Mouse (Mus musculus) kidney, embryonic 14.5 days (tissue): ENCODE measurements at regions not wholly inside any gene's neighbourhood (a gene's known extent, or its start where the extent isn't known, plus 50 kb on each side); places are given as distances from the start of the nearest gene placed in this dataset.

Experiments
- ATAC-seq: fragments of 200-750 bp; cut with Nextera tagmentation; 2 replicates; pipeline ENCODE4 v1.8.0; 2017; ENCODE audit warnings: moderate number of reproducible peaks, mild to moderate bottlenecking, moderate TSS enrichment, moderate library complexity; ENCODE audit not compliant: low FRiP score, low TSS enrichment
- H3K27ac ChIP-seq: fragments of 300-500 bp; sonication (generic); 2 replicates; pipeline ENCODE4 v1.5.1; 2014; ENCODE audit warnings: low read depth, mild to moderate bottlenecking, low read length, moderate library complexity, mixed read lengths
- H3K27me3 ChIP-seq: fragments of 300-500 bp; sonication (generic); 2 replicates; pipeline ENCODE4 v1.6.1; 2014; ENCODE audit warnings: mild to moderate bottlenecking, low read length; ENCODE audit not compliant: control insufficient read depth, insufficient read depth
- H3K36me3 ChIP-seq: fragments of 300-500 bp; sonication (generic); 2 replicates; pipeline ENCODE4 v1.6.1; 2014; ENCODE audit warnings: low read length, mixed read lengths; ENCODE audit not compliant: control insufficient read depth, insufficient read depth
- H3K4me1 ChIP-seq: fragments of 300-500 bp; sonication (generic); 2 replicates; pipeline ENCODE4 v1.6.1; 2014; ENCODE audit warnings: low read length, mixed read lengths; ENCODE audit not compliant: control insufficient read depth, insufficient read depth
- H3K4me2 ChIP-seq: fragments of 300-500 bp; sonication (generic); replicated peaks from 2 replicates; pipeline ENCODE4 v1.6.1; 2014; ENCODE audit warnings: low read depth, mild to moderate bottlenecking, low read length
- H3K4me3 ChIP-seq: fragments of 300-500 bp; sonication (generic); 2 replicates; pipeline ENCODE4 v1.5.1; 2014; ENCODE audit warnings: mild to moderate bottlenecking, low read length
- H3K9ac ChIP-seq: fragments of 300-500 bp; sonication (generic); 2 replicates; pipeline ENCODE4 v1.6.1; 2014; ENCODE audit warnings: low read depth, mild to moderate bottlenecking, low read length, moderate library complexity
- H3K9me3 ChIP-seq: fragments of 300-500 bp; sonication (generic); 2 replicates; pipeline ENCODE4 v1.6.1; 2016; ENCODE audit warnings: low read length; ENCODE audit not compliant: control insufficient read depth
- WGBS: fragments of 180-500 bp; shearing (Covaris S2); extraction: QIAGEN DNeasy Blood & Tissue Kit; methylation state at CpG from one replicate; pipeline ENCODE4 v1.1.7; 2014; 5-methylcytosine and 5-hydroxymethylcytosine counted together

GRCm38 (mm10) chr8:90503306-90503705, 155.2 kb upstream of the Tox3 start:
- Histone ChIP-seq H3K9ac (no peak overlapping the region), H3K4me3 (no peak overlapping the region), H3K27me3 (no peaks in the 10 kb centered on the region), H3K27ac (no peak overlapping the region), H3K4me2 (no peak overlapping the region), H3K4me1 (no peaks in the 10 kb centered on the region), H3K9me3 (no peaks in the 10 kb centered on the region), H3K36me3 (no peaks in the 10 kb centered on the region)
- WGBS: 37% methylated on average over 2 of the region's 2 CpGs
- no peak for ATAC-seq

- no peaks in the 10 kb centered on the region for H3K9me3 ChIP-seq
- no peak overlapping the region for H3K4me3 ChIP-seq
- no peaks in the 10 kb centered on the region for H3K27me3 ChIP-seq
- no peaks in the 10 kb centered on the region for H3K4me1 ChIP-seq
- no peaks in the 10 kb centered on the region for H3K36me3 ChIP-seq
- H3K27ac ChIP-seq: no peak overlapping the region
- H3K9ac ChIP-seq: no peak overlapping the region
- no peak overlapping the region for H3K4me2 ChIP-seq
- 49% methylated on average over 2 of the region's 2 CpGs for WGBS
- no peak for ATAC-seq
These were observed 154.7 kb upstream of the Tox3 start for GRCm38 (mm10) chr8:90502879-90503278.

GRCm38 (mm10) chr8:90499315-90499714, 151.2 kb upstream of the Tox3 start:
- Histone ChIP-seq H3K4me2 (no peak overlapping the region), H3K4me3 (no peak overlapping the region), H3K4me1 (peaks cover 11% of the 10 kb centered on the region; the same call in 1 of the 2 replicates), H3K9ac (no peak overlapping the region), H3K36me3 (no peaks in the 10 kb centered on the region), H3K27me3 (no peaks in the 10 kb centered on the region; the same call in 1 of the 2 replicates), H3K9me3 (no peaks in the 10 kb centered on the region), H3K27ac (no peak overlapping the region)
- 56% methylated on average over 1 of the region's 1 CpGs for WGBS
- ATAC-seq: no peak

- H3K4me3 ChIP-seq: 0 out of 2 replicates have a peak overlapping the region, but pooled peaks have one; percentile 2
- peak overlapping the region; percentile 54 for H3K9ac ChIP-seq
- H3K36me3 ChIP-seq: no peaks in the 10 kb centered on the region
- 13% methylated on average over 13 of the region's 13 CpGs for WGBS
- no peaks in the 10 kb centered on the region; the same call in 1 of the 2 replicates for H3K27me3 ChIP-seq
- no peaks in the 10 kb centered on the region for H3K9me3 ChIP-seq
- peak overlapping the region; percentile 44 for H3K4me2 ChIP-seq
- peaks cover 11% of the 10 kb centered on the region; the same call in 1 of the 2 replicates for H3K4me1 ChIP-seq
- H3K27ac ChIP-seq: no peak overlapping the region
- ATAC-seq: peak; percentile 49; the same call in 1 of the 2 replicates
These were observed 148.6 kb upstream of the Tox3 start for GRCm38 (mm10) chr8:90496658-90497163.

GRCm38 (mm10) chr8:90495943-90496371, 147.8 kb upstream of the Tox3 start:
- 48% methylated on average over 5 of the region's 5 CpGs for WGBS
- Histone ChIP-seq H3K9me3 (no peaks in the 10 kb centered on the region), H3K27me3 (no peaks in the 10 kb centered on the region; the same call in 1 of the 2 replicates), H3K4me2 (no peak overlapping the region), H3K4me1 (peaks cover 11% of the 10 kb centered on the region; the same call in 1 of the 2 replicates), H3K27ac (no peak overlapping the region), H3K4me3 (no peak overlapping the region), H3K9ac (no peak overlapping the region), H3K36me3 (no peaks in the 10 kb centered on the region)
- ATAC-seq: no peak

- H3K27me3 ChIP-seq: no peaks in the 10 kb centered on the region; the same call in 1 of the 2 replicates
- no peak for ATAC-seq
- WGBS: 51% methylated on average over 14 of the region's 14 CpGs
- H3K4me3 ChIP-seq: no peak overlapping the region
- H3K4me2 ChIP-seq: no peak overlapping the region
- no peaks in the 10 kb centered on the region for H3K36me3 ChIP-seq
- no peak overlapping the region for H3K9ac ChIP-seq
- H3K27ac ChIP-seq: no peak overlapping the region
- H3K9me3 ChIP-seq: no peaks in the 10 kb centered on the region
- H3K4me1 ChIP-seq: peaks cover 11% of the 10 kb centered on the region; the same call in 1 of the 2 replicates
These were observed 144.5 kb upstream of the Tox3 start for GRCm38 (mm10) chr8:90492521-90493225.

GRCm38 (mm10) chr8:90491691-90492090, 143.5 kb upstream of the Tox3 start:
- Histone ChIP-seq H3K4me2 (no peak overlapping the region), H3K9me3 (no peaks in the 10 kb centered on the region), H3K27me3 (no peaks in the 10 kb centered on the region; the same call in 1 of the 2 replicates), H3K27ac (no peak overlapping the region), H3K9ac (no peak overlapping the region), H3K4me3 (no peak overlapping the region), H3K4me1 (peaks cover 4% of the 10 kb centered on the region; the same call in 1 of the 2 replicates), H3K36me3 (no peaks in the 10 kb centered on the region)
- 66% methylated on average over 7 of the region's 7 CpGs for WGBS
- no peak for ATAC-seq

- Histone ChIP-seq H3K4me3 (no peak overlapping the region), H3K4me2 (no peak overlapping the region), H3K27me3 (no peaks in the 10 kb centered on the region), H3K36me3 (no peaks in the 10 kb centered on the region), H3K27ac (no peak overlapping the region), H3K9ac (no peak overlapping the region), H3K9me3 (no peaks in the 10 kb centered on the region), H3K4me1 (no peaks in the 10 kb centered on the region)
- no peak for ATAC-seq
- WGBS: 70% methylated on average over 16 of the region's 17 CpGs
These were observed 142.7 kb upstream of the Tox3 start for GRCm38 (mm10) chr8:90490734-90491441.

- H3K4me1 ChIP-seq: no peaks in the 10 kb centered on the region
- H3K9ac ChIP-seq: no peak overlapping the region
- no peak overlapping the region for H3K4me3 ChIP-seq
- H3K4me2 ChIP-seq: no peak overlapping the region
- H3K9me3 ChIP-seq: no peaks in the 10 kb centered on the region
- no peaks in the 10 kb centered on the region for H3K27me3 ChIP-seq
- 88% methylated on average over 3 of the region's 3 CpGs for WGBS
- H3K36me3 ChIP-seq: no peaks in the 10 kb centered on the region
- H3K27ac ChIP-seq: no peak overlapping the region
- no peak for ATAC-seq
These were observed 138.4 kb upstream of the Tox3 start for GRCm38 (mm10) chr8:90486556-90486955.
